Mouse (Mus musculus): ENCODE results near the gene Mcrip1. TPM values are rescaled to one million over a fixed set of nuclear protein-coding genes. Genes with fewer than 3 reads are reported as not detected.

Gene Mcrip1
- polyA plus RNA-seq, 2 experiments = 30.0 to 41.3 TPM

- H3K36me3 ChIP-seq (replicated peaks; ENCODE audit: control insufficient read depth, insufficient read depth, low read depth) = peaks cover 33% of the 10 kb centered on the region
- no peak for TF ChIP-seq CTCF (IDR thresholded peaks at IDR 0.05; ENCODE audit: low read depth)
- TF ChIP-seq EP300 (IDR thresholded peaks at IDR 0.05; ENCODE audit: low read depth) = no peak
- H3K4me3 ChIP-seq (ENCODE audit: insufficient read depth in 1 of 2, low read depth in 2 of 2, low read length in 2 of 2) = peak overlapping the region; percentile 83 to 85
- no peaks in the 10 kb centered on the region for H3K9me3 ChIP-seq (ENCODE audit: control insufficient read depth, low read length)
- no peak for ATAC-seq (ENCODE audit: insufficient read depth)
- H3K27ac ChIP-seq = peak overlapping the region; percentile 41
- H3K4me1 ChIP-seq (replicated peaks; ENCODE audit: control insufficient read depth in 2 of 2, insufficient read depth in 2 of 2, low read length in 1 of 2) = peaks cover 17 to 24% of the 10 kb centered on the region in 2 experiments
- no peak for DNase-seq (ENCODE audit: low read depth in 3 of 3, low spot score in 3 of 3)
- peak overlapping the region; percentile 93 for H3K9ac ChIP-seq (replicated peaks)
- WGBS (ENCODE audit: insufficient replicate concordance) = 3% methylated on average over 11 of the region's 11 CpGs
- H3K27me3 ChIP-seq (ENCODE audit: control insufficient read depth, insufficient read depth, low read length) = no peaks in the 10 kb centered on the region
- peak overlapping the region; percentile 98 for H3K4me2 ChIP-seq (ENCODE audit: low read depth)
Measured at GRCm38 (mm10) chr11:120571754-120572416, 22.4 kb upstream of the Mcrip1 start.

DNA sequence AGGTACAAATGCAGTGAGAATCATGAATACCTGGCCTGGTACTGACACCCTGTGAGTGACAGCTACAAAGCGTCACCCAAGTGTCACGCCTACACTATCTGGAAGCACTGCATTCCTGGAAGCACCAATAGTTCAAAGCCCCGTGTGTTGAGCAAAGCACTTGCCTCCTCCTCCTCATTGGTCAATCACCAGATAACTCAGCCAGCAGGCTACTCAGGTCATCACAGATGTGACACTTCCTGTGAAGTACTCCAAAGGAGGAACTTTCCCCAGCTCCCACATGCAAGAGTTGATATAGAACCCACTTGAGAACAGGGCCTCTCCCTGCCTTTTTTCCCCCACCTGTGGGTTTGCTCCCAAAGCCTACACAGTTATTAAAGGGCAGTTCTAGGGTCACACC lies 21.6 kb upstream of the Mcrip1 start:
- Histone ChIP-seq H3K27ac (peak overlapping the region; percentile 12; the same call in 1 of the 2 replicates), H3K27me3 (ENCODE audit: control insufficient read depth, insufficient read depth, low read length) (no peaks in the 10 kb centered on the region), H3K36me3 (replicated peaks; ENCODE audit: control insufficient read depth, insufficient read depth, low read depth) (peaks cover 40% of the 10 kb centered on the region), H3K9me3 (ENCODE audit: control insufficient read depth, low read length) (no peaks in the 10 kb centered on the region), H3K4me2 (ENCODE audit: low read depth) (peak overlapping the region; percentile 98), H3K4me1 (replicated peaks; ENCODE audit: control insufficient read depth in 2 of 2, insufficient read depth in 2 of 2, low read length in 1 of 2) (peaks cover 17 to 21% of the 10 kb centered on the region in 2 experiments), H3K9ac (replicated peaks) (peak overlapping the region; percentile 27; the same call in 1 of the 2 replicates), H3K4me3 (ENCODE audit: insufficient read depth in 1 of 2, low read depth in 2 of 2, low read length in 2 of 2) (peak overlapping the region; percentile 83 to 85)
- DNase-seq (ENCODE audit: low read depth in 3 of 3, low spot score in 3 of 3) = no peak
- WGBS (ENCODE audit: insufficient replicate concordance) = 17% methylated on average over 3 of the region's 3 CpGs
- no peak for TF ChIP-seq EP300 (IDR thresholded peaks at IDR 0.05; ENCODE audit: low read depth)
- no peak for TF ChIP-seq CTCF (IDR thresholded peaks at IDR 0.05; ENCODE audit: low read depth)
- ATAC-seq (ENCODE audit: insufficient read depth) = no peak

DNA sequence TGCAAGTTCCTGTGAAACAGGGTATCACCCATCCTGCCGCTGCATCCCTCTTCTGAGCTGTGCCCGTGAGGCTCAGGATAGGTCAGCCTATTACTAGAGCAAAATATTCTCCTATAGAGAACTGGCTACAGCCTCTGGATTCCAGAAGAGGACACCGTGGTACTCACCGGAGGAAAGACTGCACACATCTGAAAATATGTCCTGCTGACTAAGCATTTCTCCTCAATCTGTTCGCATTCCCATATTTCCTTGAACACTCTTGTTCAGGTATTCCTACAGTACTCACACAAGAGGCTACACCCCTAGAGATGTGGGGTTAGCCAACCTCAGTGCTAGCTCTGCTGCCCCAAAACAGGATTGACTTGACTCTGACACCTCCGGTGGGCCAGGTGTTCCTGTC lies 18.8 kb upstream of the Mcrip1 start:
- TF ChIP-seq EP300 (IDR thresholded peaks at IDR 0.05; ENCODE audit: low read depth) (no peak), CTCF (IDR thresholded peaks at IDR 0.05; ENCODE audit: low read depth) (no peak)
- Histone ChIP-seq H3K9me3 (ENCODE audit: control insufficient read depth, low read length) (no peaks in the 10 kb centered on the region), H3K4me2 (ENCODE audit: low read depth) (no peak overlapping the region), H3K4me1 (replicated peaks; ENCODE audit: control insufficient read depth in 2 of 2, insufficient read depth in 2 of 2, low read length in 1 of 2) (peaks cover 8 to 14% of the 10 kb centered on the region in 2 experiments), H3K9ac (replicated peaks) (no peak overlapping the region), H3K27me3 (ENCODE audit: control insufficient read depth, insufficient read depth, low read length) (no peaks in the 10 kb centered on the region), H3K4me3 (ENCODE audit: insufficient read depth in 1 of 2, low read depth in 2 of 2, low read length in 2 of 2) (no peak overlapping the region), H3K36me3 (replicated peaks; ENCODE audit: control insufficient read depth, insufficient read depth, low read depth) (peaks cover 65% of the 10 kb centered on the region), H3K27ac (no peak overlapping the region)
- DNase-seq (ENCODE audit: low read depth in 3 of 3, low spot score in 3 of 3) = no peak
- 83% methylated on average over 6 of the region's 6 CpGs for WGBS (ENCODE audit: insufficient replicate concordance)
- no peak for ATAC-seq (ENCODE audit: insufficient read depth)

- Histone ChIP-seq H3K4me1 (replicated peaks; ENCODE audit: control insufficient read depth in 2 of 2, insufficient read depth in 2 of 2, low read length in 1 of 2) (no peaks in the 10 kb centered on the region), H3K27me3 (ENCODE audit: control insufficient read depth, insufficient read depth, low read length) (no peaks in the 10 kb centered on the region), H3K4me2 (ENCODE audit: low read depth) (no peak overlapping the region), H3K36me3 (replicated peaks; ENCODE audit: control insufficient read depth, insufficient read depth, low read depth) (peaks cover 86% of the 10 kb centered on the region), H3K4me3 (ENCODE audit: insufficient read depth in 1 of 2, low read depth in 2 of 2, low read length in 2 of 2) (no peak overlapping the region), H3K27ac (no peak overlapping the region), H3K9me3 (ENCODE audit: control insufficient read depth, low read length) (no peaks in the 10 kb centered on the region), H3K9ac (replicated peaks) (no peak overlapping the region)
- ATAC-seq (ENCODE audit: insufficient read depth) (no peak), DNase-seq (ENCODE audit: low read depth in 3 of 3, low spot score in 3 of 3) (no peak)
- TF ChIP-seq EP300 (IDR thresholded peaks at IDR 0.05; ENCODE audit: low read depth) (no peak), CTCF (IDR thresholded peaks at IDR 0.05; ENCODE audit: low read depth) (no peak)
- WGBS (ENCODE audit: insufficient replicate concordance) = 78% methylated on average over 9 of the region's 9 CpGs
Measured at GRCm38 (mm10) chr11:120565114-120565513, 15.6 kb upstream of the Mcrip1 start.

DNA sequence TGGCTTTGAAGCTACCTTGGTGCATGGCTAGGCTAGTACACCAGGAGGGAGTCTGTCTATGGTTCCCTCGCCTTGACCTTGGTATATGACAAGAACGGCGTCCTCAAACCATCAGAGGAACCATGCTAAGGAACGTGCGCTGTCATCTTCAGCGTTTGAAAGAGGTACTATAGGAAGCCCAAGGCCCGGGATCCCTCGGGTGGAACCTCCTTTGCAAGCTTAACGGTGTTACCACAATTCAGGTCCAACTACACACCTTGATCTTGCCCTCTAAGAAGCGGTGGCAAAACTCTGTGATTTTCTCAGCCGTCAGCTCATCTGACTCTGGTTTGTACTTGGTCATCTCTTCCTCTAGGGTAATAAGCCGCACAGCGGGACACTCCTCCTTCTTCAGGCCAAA lies 13.4 kb upstream of the Mcrip1 start:
- Histone ChIP-seq H3K4me3 (ENCODE audit: insufficient read depth in 1 of 2, low read depth in 2 of 2, low read length in 2 of 2) (no peak overlapping the region), H3K27ac (no peak overlapping the region), H3K36me3 (replicated peaks; ENCODE audit: control insufficient read depth, insufficient read depth, low read depth) (peaks cover 73% of the 10 kb centered on the region), H3K4me2 (ENCODE audit: low read depth) (no peak overlapping the region), H3K9me3 (ENCODE audit: control insufficient read depth, low read length) (no peaks in the 10 kb centered on the region), H3K9ac (replicated peaks) (no peak overlapping the region), H3K4me1 (replicated peaks; ENCODE audit: control insufficient read depth in 2 of 2, insufficient read depth in 2 of 2, low read length in 1 of 2) (no peaks in the 10 kb centered on the region), H3K27me3 (ENCODE audit: control insufficient read depth, insufficient read depth, low read length) (no peaks in the 10 kb centered on the region)
- DNase-seq (ENCODE audit: low read depth in 3 of 3, low spot score in 3 of 3) (no peak), ATAC-seq (ENCODE audit: insufficient read depth) (no peak)
- WGBS (ENCODE audit: insufficient replicate concordance) = 91% methylated on average over 13 of the region's 13 CpGs
- TF ChIP-seq EP300 (IDR thresholded peaks at IDR 0.05; ENCODE audit: low read depth) = no peak
- no peak for TF ChIP-seq CTCF (IDR thresholded peaks at IDR 0.05; ENCODE audit: low read depth)

Data from liver, embryonic 14.5 days (tissue).